In the genomic region with DNA sequence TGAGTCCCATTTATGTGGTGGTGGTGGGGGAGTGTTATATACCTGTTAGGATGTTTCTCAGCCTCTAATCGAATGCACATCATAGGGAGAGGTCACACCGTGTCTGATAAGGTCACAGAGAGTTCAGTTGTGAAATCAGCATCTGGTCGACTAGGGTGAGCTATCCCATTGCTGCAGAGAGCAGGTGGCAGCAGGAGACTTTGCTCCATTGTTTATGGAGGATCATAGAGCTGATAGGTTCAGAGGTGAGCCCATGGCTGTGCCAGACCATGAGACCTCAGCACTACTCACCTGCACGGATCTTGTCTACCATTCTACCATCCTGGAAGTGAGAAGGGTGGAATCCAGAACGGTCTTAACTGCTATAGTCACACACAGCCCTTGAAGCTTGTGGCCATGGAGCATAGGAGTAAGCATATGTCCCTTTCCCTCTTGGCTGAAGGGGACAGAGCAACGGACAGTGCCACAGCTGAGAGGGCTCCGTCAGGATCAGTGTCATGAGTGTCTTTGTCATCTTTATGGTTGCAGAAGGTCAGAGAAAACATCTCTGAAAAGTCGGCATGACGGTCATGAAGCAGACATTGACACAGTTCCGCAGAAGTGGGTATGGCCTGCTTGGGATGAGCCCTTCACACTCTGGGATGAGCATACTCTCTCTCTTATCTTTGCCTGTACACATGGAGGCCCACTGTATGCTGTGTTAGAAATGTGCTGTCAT, we compare ENCODE assay signal across 9 mouse cellular contexts. TPM values are rescaled to one million over a fixed set of nuclear protein-coding genes. Genes with fewer than 3 reads are reported as not detected.
A peak's percentile ranks its signal among the peaks of the same experiment; 100 is the strongest.
DNase-seq lines count a peak whose midpoint lies in the region; ATAC-seq lines count a peak whose summit lies in the region.
"Had no signal": no experiment of that assay in that cellular context is flagged by ENCODE, and none has a peak within 500 bp of the region (broad histone marks: within the 10 kb centered on the region; RNA-seq: fewer than 3 reads in every experiment).

No protein-coding gene starts in this region.

- H3K9ac ChIP-seq in forebrain, embryonic 16.5 days (replicated peaks; ENCODE audit: low read depth, low read length): no peak overlapping the region
- no peak overlapping the region for H3K9ac ChIP-seq in forebrain, embryonic 15.5 days (replicated peaks)
- H3K9ac ChIP-seq in midbrain, embryonic 11.5 days (ENCODE audit: low read length): no peak overlapping the region
- H3K9ac ChIP-seq in midbrain, embryonic 15.5 days: no peak overlapping the region
- H3K9ac ChIP-seq in hindbrain, embryonic 16.5 days (ENCODE audit: low read depth, low read length): no peak overlapping the region
- H3K9ac ChIP-seq in midbrain, embryonic 16.5 days (ENCODE audit: low read depth, low read length): no peak overlapping the region

- no peaks in the 10 kb centered on the region for H3K4me1 ChIP-seq in forebrain, embryonic 16.5 days (replicated peaks; ENCODE audit: control insufficient read depth, insufficient read depth, low read length)
- H3K4me1 ChIP-seq in forebrain, embryonic 15.5 days: no peaks in the 10 kb centered on the region
- no peaks in the 10 kb centered on the region for H3K4me1 ChIP-seq in midbrain, embryonic 11.5 days (ENCODE audit: control insufficient read depth, insufficient read depth, low read length)
- H3K4me1 ChIP-seq in midbrain, embryonic 15.5 days: no peaks in the 10 kb centered on the region
- no peaks in the 10 kb centered on the region for H3K4me1 ChIP-seq in hindbrain, embryonic 16.5 days (ENCODE audit: control insufficient read depth, insufficient read depth, low read depth, low read length)
- no peaks in the 10 kb centered on the region for H3K4me1 ChIP-seq in midbrain, embryonic 16.5 days (ENCODE audit: control insufficient read depth, insufficient read depth, low read length)

- no peak overlapping the region for H3K4me2 ChIP-seq in forebrain, embryonic 16.5 days (ENCODE audit: low read length)
- no peak overlapping the region for H3K4me2 ChIP-seq in forebrain, embryonic 15.5 days (replicated peaks)
- H3K4me2 ChIP-seq in midbrain, embryonic 11.5 days: no peak overlapping the region
- H3K4me2 ChIP-seq in midbrain, embryonic 15.5 days: no peak overlapping the region
- H3K4me2 ChIP-seq in hindbrain, embryonic 16.5 days (ENCODE audit: low read length): no peak overlapping the region
- H3K4me2 ChIP-seq in midbrain, embryonic 16.5 days (ENCODE audit: low read length): no peak overlapping the region

- no peak overlapping the region for H3K27ac ChIP-seq in forebrain, embryonic 16.5 days (ENCODE audit: low read length)
- H3K27ac ChIP-seq in forebrain, embryonic 15.5 days (replicated peaks): no peak overlapping the region
- H3K27ac ChIP-seq in midbrain, embryonic 11.5 days (ENCODE audit: low read depth, low read length): no peak overlapping the region
- no peak overlapping the region for H3K27ac ChIP-seq in midbrain, embryonic 15.5 days
- H3K27ac ChIP-seq in hindbrain, embryonic 16.5 days (ENCODE audit: low read depth, low read length): no peak overlapping the region
- no peak overlapping the region for H3K27ac ChIP-seq in midbrain, embryonic 16.5 days (ENCODE audit: low read length)

- peak; percentile 25; the same call in 1 of the 2 replicates for ATAC-seq in forebrain, embryonic 16.5 days
- no peak; the same call in 1 of the 2 replicates for ATAC-seq in forebrain, embryonic 15.5 days (replicated peaks)
- ATAC-seq in midbrain, embryonic 11.5 days (ENCODE audit: low FRiP score): peak; percentile 24
- ATAC-seq in midbrain, embryonic 15.5 days (replicated peaks): no peak; the same call in 1 of the 2 replicates
- 0 out of 2 replicates have a peak, but pooled peaks have one; percentile 17 for ATAC-seq in hindbrain, embryonic 16.5 days
- ATAC-seq in midbrain, embryonic 16.5 days: peak; percentile 18; the same call in 1 of the 2 replicates

- DNase-seq in midbrain, embryonic 11.5 days (ENCODE audit: low spot score, missing footprints): no peak
- no peak for DNase-seq in adrenal gland, adult 18-20 months (ENCODE audit: low spot score in 2 of 2)
- DNase-seq in layer of hippocampus, adult 8-10 months (ENCODE audit: low spot score in 2 of 2): no peak

- no peak overlapping the region for H3K4me3 ChIP-seq in forebrain, embryonic 16.5 days (replicated peaks; ENCODE audit: low read length)
- H3K4me3 ChIP-seq in forebrain, embryonic 15.5 days: no peak overlapping the region
- no peak overlapping the region for H3K4me3 ChIP-seq in midbrain, embryonic 11.5 days (ENCODE audit: low read depth, low read length)
- H3K4me3 ChIP-seq in midbrain, embryonic 15.5 days: no peak overlapping the region
- H3K4me3 ChIP-seq in hindbrain, embryonic 16.5 days (ENCODE audit: low read length): no peak overlapping the region
- H3K4me3 ChIP-seq in midbrain, embryonic 16.5 days (ENCODE audit: low read depth, low read length): no peak overlapping the region

- 64% methylated on average over 10 of the region's 10 CpGs for WGBS in forebrain, embryonic 16.5 days
- WGBS in forebrain, embryonic 15.5 days: 64% methylated on average over 10 of the region's 10 CpGs
- 63% methylated on average over 10 of the region's 10 CpGs for WGBS in midbrain, embryonic 11.5 days
- WGBS in midbrain, embryonic 15.5 days: 61% methylated on average over 10 of the region's 10 CpGs
- 64% methylated on average over 10 of the region's 10 CpGs for WGBS in hindbrain, embryonic 16.5 days
- 64% methylated on average over 10 of the region's 10 CpGs for WGBS in midbrain, embryonic 16.5 days

- H3K36me3 ChIP-seq in forebrain, embryonic 16.5 days (ENCODE audit: control insufficient read depth, insufficient read depth): no peaks in the 10 kb centered on the region
- H3K36me3 ChIP-seq in forebrain, embryonic 15.5 days: no peaks in the 10 kb centered on the region
- H3K36me3 ChIP-seq in midbrain, embryonic 11.5 days (ENCODE audit: control insufficient read depth, insufficient read depth, low read length): no peaks in the 10 kb centered on the region
- no peaks in the 10 kb centered on the region for H3K36me3 ChIP-seq in midbrain, embryonic 15.5 days (replicated peaks)
- no peaks in the 10 kb centered on the region for H3K36me3 ChIP-seq in hindbrain, embryonic 16.5 days (ENCODE audit: control insufficient read depth, insufficient read depth, low read length)
- H3K36me3 ChIP-seq in midbrain, embryonic 16.5 days (ENCODE audit: control insufficient read depth, insufficient read depth, low read length): no peaks in the 10 kb centered on the region

- H3K9me3 ChIP-seq in forebrain, embryonic 16.5 days (ENCODE audit: control insufficient read depth, low read length): peaks cover 42% of the 10 kb centered on the region
- H3K9me3 ChIP-seq in forebrain, embryonic 15.5 days: peaks cover 34% of the 10 kb centered on the region
- H3K9me3 ChIP-seq in midbrain, embryonic 11.5 days (ENCODE audit: control insufficient read depth, low read length): peaks cover 73% of the 10 kb centered on the region
- peaks cover 41% of the 10 kb centered on the region for H3K9me3 ChIP-seq in midbrain, embryonic 15.5 days
- peaks cover 51% of the 10 kb centered on the region for H3K9me3 ChIP-seq in hindbrain, embryonic 16.5 days (ENCODE audit: control insufficient read depth, low read length)
- peaks cover 35% of the 10 kb centered on the region for H3K9me3 ChIP-seq in midbrain, embryonic 16.5 days (replicated peaks; ENCODE audit: control insufficient read depth, low read length, poor library complexity, severe bottlenecking)

- no peaks in the 10 kb centered on the region for H3K27me3 ChIP-seq in forebrain, embryonic 16.5 days (replicated peaks; ENCODE audit: control insufficient read depth, insufficient read depth, low read length)
- H3K27me3 ChIP-seq in forebrain, embryonic 15.5 days: no peaks in the 10 kb centered on the region
- no peaks in the 10 kb centered on the region for H3K27me3 ChIP-seq in midbrain, embryonic 11.5 days (ENCODE audit: control insufficient read depth, insufficient read depth, low read length)
- H3K27me3 ChIP-seq in midbrain, embryonic 15.5 days (replicated peaks): no peaks in the 10 kb centered on the region
- H3K27me3 ChIP-seq in hindbrain, embryonic 16.5 days (replicated peaks; ENCODE audit: control insufficient read depth, insufficient read depth, low read length): no peaks in the 10 kb centered on the region
- H3K27me3 ChIP-seq in midbrain, embryonic 16.5 days (ENCODE audit: control insufficient read depth, insufficient read depth, low read depth, low read length): no peaks in the 10 kb centered on the region

RNA-seq across cellular contexts. Expression of gene Trpm8, which starts 6.9 kb away (rescaled TPM):
- polyA plus RNA-seq in forebrain, embryonic 16.5 days (2015; fragmentation: Nextera tagmentation; extraction: Ambion mirVana): 0.09 TPM in 1 of 2 replicates, not detected in the other
- 0.06 and 0.11 TPM in 2 replicates for polyA plus RNA-seq in forebrain, embryonic 15.5 days (2015; fragmentation: Nextera tagmentation; extraction: Ambion mirVana)
- not detected in 2 replicates for polyA plus RNA-seq in midbrain, embryonic 11.5 days (2014; fragmentation: Nextera tagmentation; extraction: Ambion mirVana)
- 0.09 and 0.10 TPM in 2 replicates for polyA plus RNA-seq in midbrain, embryonic 15.5 days (2015; fragmentation: Nextera tagmentation; extraction: Ambion mirVana)
- polyA plus RNA-seq in hindbrain, embryonic 16.5 days (2015; fragmentation: Nextera tagmentation; extraction: Ambion mirVana): 0.10 and 0.14 TPM in 2 replicates
- polyA plus RNA-seq in midbrain, embryonic 16.5 days (2015; fragmentation: Nextera tagmentation; extraction: Ambion mirVana): 0.11 and 0.17 TPM in 2 replicates
- total RNA-seq in adrenal gland, adult 18-20 months (2021): not detected
- total RNA-seq in layer of hippocampus, adult 8-10 months (2022): under 1 TPM in 2 of 4 experiments, not detected in 2; 0.09 to 0.22 TPM
- polyA plus RNA-seq: heart, embryonic 16.5 days had no signal

RNA-seq across cellular contexts. Expression of gene Hjurp, which starts 7.0 kb away (rescaled TPM):
- 121 TPM in 2 replicates for polyA plus RNA-seq in forebrain, embryonic 16.5 days (2015; fragmentation: Nextera tagmentation; extraction: Ambion mirVana)
- 115 and 118 TPM in 2 replicates for polyA plus RNA-seq in forebrain, embryonic 15.5 days (2015; fragmentation: Nextera tagmentation; extraction: Ambion mirVana)
- 135 TPM in 2 replicates for polyA plus RNA-seq in midbrain, embryonic 11.5 days (2014; fragmentation: Nextera tagmentation; extraction: Ambion mirVana)
- 85.4 and 86.4 TPM in 2 replicates for polyA plus RNA-seq in midbrain, embryonic 15.5 days (2015; fragmentation: Nextera tagmentation; extraction: Ambion mirVana)
- polyA plus RNA-seq in hindbrain, embryonic 16.5 days (2015; fragmentation: Nextera tagmentation; extraction: Ambion mirVana): 66.4 and 80.3 TPM in 2 replicates
- polyA plus RNA-seq in midbrain, embryonic 16.5 days (2015; fragmentation: Nextera tagmentation; extraction: Ambion mirVana): 77.3 and 87.0 TPM in 2 replicates
- total RNA-seq in adrenal gland, adult 18-20 months (2021): 10 to 100 TPM; 21.7 to 27.4 TPM
- total RNA-seq in layer of hippocampus, adult 8-10 months (2022): 10 to 100 TPM; 34.5 to 51.6 (median 42.5) TPM

RNA-seq across cellular contexts. Expression of gene Mroh2a, which starts 57.6 kb away (rescaled TPM):
- 0.96 and 1.0 TPM in 2 replicates for polyA plus RNA-seq in forebrain, embryonic 16.5 days (2015; fragmentation: Nextera tagmentation; extraction: Ambion mirVana)
- polyA plus RNA-seq in forebrain, embryonic 15.5 days (2015; fragmentation: Nextera tagmentation; extraction: Ambion mirVana): 0.73 and 0.88 TPM in 2 replicates
- 1.6 and 1.7 TPM in 2 replicates for polyA plus RNA-seq in midbrain, embryonic 11.5 days (2014; fragmentation: Nextera tagmentation; extraction: Ambion mirVana)
- 0.50 and 0.86 TPM in 2 replicates for polyA plus RNA-seq in midbrain, embryonic 15.5 days (2015; fragmentation: Nextera tagmentation; extraction: Ambion mirVana)
- 0.45 and 0.54 TPM in 2 replicates for polyA plus RNA-seq in hindbrain, embryonic 16.5 days (2015; fragmentation: Nextera tagmentation; extraction: Ambion mirVana)
- polyA plus RNA-seq in midbrain, embryonic 16.5 days (2015; fragmentation: Nextera tagmentation; extraction: Ambion mirVana): 0.75 and 0.92 TPM in 2 replicates
- total RNA-seq in adrenal gland, adult 18-20 months (2021): under 1 TPM; 0.33 to 0.51 TPM
- under 1 TPM in 2 of 4 experiments, not detected in 2; 0.06 to 0.16 TPM for total RNA-seq in layer of hippocampus, adult 8-10 months (2022)

Comparison
In these comparisons a context has a peak if more than half of its experiments do, and no peak if none do; other contexts are left out.
1. ATAC-seq: peak in forebrain, embryonic 16.5 days (single experiment), midbrain, embryonic 11.5 days (single experiment), hindbrain, embryonic 16.5 days (single experiment) and midbrain, embryonic 16.5 days (single experiment); none in forebrain, embryonic 15.5 days (single experiment) and midbrain, embryonic 15.5 days (single experiment).